Mouse (Mus musculus) right cerebral cortex, postnatal 4 days (tissue): ENCODE results near the gene Pik3ap1.

Experiments used
- DNase-seq: peaks from one replicate; pipeline ENCODE4 v3.0.0-alpha.2; 2022

Pik3ap1 gene

DNA sequence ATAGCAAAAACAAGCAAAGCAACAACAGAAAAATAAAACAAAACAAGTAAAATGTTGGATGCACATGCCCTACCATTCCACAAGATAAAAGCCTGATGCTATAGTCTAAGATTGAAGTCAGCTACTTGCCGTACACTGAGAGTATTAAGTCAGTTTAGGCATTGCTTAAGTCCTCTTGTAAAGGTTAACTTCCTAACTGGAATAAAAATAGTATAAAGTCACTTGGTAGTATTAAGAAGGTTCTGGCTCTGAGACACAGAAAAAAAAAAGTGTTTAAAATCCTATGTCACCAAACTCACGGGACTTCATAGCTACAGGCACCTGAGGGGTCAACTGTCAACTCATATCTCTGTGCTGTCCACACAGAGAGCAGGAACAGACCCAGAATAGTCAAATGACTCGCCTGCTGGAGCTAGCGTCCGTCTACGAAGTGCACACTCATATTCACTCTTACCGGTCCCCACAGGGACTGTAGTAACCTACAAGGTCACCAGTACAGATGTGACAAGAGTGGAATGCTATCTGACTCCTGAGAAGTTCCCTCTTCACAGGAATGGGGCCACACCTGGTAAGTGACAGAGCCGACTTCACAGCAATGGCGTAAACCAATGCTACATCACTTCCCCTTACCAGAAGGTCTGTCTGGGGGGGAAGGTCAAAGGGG is 17.9 kb downstream of the Pik3ap1 start:
- no peak for DNase-seq

DNA sequence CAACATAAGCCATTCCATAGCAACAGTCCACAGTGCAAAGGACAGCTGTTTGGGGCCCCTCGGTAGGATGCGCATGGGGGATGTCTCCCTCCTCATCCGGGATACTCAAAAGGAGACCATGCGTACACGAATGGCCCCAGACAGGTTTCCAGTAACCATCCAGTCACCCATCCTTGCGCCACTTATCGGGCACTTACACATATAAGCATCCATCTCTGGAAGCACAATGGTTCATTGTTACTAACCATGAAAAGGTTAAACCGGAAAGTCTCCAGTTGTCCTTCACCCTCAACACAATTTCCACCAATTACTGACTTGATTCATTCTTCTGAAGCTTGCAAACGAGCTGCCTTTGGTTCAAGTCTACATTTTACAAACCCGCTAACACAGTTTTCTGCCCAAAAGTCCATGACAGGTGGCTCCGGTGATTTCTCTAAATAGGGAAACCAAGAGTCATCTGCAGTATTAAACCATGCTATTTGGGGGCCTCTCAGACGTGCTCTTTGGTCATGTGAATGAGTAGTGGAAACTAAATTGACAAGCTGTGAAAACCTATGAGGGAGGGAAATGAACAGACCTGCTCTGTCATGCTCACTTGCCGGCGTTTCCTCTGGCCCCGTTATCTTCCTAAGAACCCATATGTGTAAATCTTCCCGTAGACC is 18.6 kb downstream of the Pik3ap1 start:
- no peak for DNase-seq

DNA sequence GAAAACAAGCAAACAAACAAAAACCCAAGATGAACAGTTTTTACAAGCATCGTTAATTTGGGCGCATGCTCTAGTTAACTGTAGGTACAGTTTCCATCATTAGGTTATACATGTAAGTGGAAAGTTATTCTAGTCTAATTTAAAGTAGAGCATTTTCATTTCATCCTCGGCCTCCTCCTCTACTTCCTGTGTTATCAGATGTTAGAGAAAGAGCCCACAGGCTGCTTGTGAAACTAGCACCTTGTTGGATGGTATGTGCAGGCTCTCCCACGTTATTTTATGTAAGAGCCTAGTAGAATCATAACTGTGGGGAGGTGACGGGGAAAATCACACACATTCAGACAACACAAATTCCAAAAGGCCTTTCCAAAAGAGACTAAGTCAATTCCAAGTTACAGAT is 19.3 kb downstream of the Pik3ap1 start:
- no peak for DNase-seq

DNA sequence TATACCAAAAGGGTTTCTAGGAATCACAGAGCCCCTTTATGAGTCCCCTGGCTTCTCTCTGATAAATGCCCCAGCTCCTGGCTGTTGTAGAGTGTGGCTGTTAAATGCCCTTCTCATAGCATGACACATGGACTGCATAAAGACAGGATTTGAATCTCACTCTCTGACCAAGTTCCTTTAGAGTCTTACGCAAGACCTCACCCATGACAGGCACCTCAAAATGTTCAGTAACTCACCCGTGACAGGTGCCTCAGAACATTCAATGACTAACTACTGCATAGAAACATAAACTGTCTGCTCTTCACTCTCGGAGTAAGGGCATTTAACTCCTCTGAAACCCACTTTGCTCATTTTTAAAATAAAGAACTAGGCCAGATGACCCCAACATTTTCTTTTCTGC is 20.4 kb downstream of the Pik3ap1 start:
- DNase-seq, result no peak

DNA sequence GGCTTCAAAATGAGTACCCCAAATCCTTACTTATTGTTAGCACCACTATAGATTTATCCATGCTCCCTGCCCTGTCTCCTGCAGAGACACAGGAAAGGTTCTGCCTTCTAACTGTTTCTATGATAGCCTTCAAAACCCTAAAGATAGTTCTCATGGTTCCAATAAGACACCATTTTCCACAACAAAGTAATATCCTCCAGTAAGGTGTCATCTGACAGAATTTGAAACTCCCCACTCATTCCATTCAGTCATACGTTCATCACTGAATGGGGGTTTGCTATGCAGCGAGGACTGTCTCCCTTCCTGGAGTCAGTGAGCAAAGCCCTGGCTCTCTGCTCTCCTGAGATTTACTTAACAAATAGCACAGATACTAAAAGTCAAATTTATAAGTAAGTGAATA is 21.9 kb downstream of the Pik3ap1 start:
- no peak for DNase-seq

DNA sequence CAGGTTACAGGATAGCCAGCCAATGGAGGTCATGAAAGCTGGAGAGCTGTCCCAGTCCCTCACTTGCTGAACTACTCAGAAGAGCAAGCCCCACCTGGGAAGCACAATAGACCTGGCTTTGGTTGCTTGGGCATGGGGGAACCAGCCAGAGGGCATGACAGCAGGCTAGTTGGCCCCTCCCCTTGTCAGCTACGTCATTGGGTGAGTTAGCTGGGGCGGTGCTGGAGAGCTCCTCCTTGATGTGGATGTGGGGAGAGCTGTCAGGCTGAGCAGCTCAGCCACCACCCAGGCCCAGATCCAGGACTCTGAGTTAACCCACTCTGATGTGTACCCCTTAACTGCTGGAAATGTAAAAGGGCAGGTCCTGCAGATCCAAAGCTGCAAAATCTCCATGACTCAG is 24.4 kb downstream of the Pik3ap1 start:
- DNase-seq, result no peak

DNA sequence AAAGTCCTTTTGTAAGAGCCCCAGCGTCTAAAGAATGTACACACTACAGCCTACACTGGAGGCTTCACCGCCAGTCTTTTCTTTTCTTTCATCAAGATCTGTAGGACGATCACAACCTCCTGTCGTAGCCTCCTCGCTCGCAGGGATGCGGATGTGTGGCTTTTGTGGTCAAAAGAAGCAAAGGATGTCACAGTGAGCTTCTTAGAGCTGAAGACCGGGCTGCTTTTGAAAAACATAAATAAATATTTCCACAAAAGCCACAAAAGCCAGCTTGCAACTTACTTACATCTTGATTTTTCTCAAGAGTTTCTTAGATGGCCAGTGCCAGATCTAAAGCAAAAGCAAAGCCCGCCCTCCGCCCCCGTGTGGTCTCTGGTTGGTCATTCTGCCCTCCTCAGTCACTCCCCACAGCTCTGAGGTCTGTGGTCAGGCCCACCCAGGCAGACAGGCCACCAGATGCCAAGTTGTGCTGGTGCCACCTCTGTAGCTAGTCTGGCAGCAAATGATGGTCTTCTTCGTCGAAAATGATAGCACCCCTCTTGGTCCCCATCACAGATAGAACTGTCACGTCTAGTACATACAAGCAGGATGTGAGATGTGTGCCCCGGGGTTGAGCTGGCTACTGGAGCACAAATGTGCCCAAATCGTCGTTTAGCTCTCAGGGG is 30.5 kb downstream of the Pik3ap1 start:
- no peak for DNase-seq

DNA sequence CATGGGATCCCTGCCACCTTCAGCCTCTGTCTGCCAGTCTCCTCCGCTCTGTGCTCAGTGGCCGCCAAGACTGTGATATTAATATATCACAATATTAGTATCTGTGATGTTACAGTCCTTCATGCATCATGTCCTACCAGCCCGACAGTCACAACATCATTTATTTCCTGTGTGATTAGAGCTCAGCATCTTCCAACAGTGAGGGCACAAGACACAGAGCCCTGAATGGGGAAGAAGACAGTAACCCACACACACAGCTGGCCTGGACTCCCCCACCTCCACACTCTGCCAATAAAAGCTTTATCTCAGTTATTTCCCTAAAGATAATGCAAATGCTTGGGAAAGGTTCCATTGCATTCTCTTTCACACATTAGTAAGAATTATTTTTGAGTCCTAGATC is 35.3 kb downstream of the Pik3ap1 start:
- DNase-seq, result no peak

DNA sequence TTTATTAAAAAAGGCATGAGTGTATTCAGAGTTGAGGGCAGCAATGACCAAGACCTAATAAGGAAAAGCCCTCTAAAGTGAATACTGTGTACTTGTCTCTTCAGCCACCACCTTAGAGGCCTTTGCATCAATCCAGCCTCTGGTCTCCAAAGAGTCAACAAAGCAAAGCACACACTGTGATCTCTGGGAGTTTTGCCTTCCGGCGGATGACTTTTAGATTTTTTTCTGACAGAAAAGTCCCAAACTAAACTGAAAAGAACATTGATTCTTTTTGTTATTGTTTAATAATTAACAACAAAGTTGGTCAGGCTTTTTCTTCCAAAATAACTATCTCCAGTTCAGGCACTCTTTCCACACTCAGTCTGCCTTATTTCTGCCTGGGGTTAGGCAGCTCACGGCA is 36.7 kb downstream of the Pik3ap1 start:
- DNase-seq, result no peak

DNA sequence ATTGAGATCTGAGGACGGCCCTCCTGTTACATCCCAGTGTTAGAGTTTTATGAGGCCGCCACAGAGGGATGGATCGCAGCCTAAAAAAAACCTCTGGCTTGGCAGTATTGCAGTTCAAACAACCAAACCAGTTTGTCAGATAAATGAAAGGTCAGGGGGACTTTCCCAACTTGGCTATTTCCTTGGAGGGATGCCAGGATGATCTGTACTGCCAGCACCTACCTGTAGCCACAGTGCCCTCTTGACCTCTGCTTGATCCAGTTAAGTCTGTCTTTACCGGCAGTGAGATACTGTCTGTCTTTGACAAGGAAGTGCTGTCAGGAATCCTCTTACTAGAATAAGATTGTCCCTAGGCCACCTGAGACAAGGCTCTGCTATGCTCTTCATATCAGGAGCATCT is 37.6 kb downstream of the Pik3ap1 start:
- no peak for DNase-seq

DNA sequence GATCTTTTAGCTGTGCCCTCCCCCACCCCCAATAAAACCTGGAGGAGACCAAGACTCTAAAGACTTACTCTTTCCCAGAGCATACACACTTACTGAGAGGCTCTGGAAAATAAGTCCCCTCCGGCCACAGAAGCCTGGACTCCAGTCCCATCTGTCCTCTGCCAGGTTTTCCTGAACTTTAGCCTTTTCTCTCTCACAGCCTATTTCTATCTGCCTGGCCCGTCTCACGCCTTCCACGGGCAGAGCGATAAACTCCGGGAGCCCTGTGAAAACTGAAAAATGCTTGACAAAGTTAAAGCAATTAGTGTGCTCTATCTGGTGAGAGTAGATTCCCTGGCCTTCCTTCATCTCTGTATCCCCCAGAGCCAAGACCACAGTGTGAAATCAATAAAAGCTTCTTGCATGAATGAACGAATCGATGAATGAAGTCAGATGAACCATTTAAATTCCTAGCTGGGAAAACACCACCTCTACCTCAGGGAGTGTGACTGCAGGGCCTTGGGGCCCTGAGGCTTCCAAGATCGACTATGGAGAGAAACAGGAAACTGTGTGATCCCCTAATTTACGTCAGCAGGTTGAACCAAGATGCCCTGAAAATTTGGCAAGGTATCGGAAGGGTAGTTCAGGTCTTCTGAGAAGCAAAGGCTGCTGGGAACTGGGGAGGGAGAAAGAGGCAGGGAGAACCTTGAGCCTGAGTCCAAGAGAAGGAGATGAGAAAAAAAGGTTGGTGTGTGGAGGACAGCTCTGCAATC is 38.6 kb downstream of the Pik3ap1 start:
- no peak for DNase-seq

DNA sequence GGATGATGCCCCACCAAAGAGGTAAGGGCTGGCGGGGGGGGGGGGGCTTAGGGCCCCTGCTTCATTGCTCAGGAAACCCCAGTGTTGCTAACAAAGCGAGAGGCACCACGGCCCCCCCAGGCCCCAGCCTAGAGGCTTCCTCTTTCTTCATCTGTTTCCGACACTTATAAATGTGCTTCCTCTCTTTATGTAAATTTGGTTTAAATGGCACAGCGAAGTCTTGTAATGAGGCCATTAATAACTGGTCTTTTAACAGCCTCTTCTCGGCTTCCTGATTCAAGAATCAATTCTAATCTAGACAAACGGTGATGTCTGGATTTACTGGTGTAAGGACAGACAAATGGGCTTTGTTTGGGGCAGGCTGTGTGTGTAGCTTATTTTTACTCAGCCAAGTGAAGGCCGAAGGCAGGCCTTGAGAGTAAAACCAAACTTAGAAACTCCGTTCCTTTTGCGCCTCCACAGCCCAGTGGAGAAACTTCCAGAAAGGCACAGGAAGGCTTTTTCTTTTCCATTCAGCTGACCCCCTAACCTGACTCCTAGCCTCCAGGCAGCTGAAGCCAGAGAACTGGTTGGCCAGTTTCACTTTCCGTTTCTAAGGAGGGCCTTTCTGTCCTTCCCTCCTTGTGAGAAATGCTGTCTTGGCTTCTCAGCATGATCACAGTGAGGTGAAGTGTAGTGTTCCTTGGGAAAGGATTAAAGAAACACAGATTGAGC is 39.7 kb downstream of the Pik3ap1 start:
- no peak for DNase-seq

DNA sequence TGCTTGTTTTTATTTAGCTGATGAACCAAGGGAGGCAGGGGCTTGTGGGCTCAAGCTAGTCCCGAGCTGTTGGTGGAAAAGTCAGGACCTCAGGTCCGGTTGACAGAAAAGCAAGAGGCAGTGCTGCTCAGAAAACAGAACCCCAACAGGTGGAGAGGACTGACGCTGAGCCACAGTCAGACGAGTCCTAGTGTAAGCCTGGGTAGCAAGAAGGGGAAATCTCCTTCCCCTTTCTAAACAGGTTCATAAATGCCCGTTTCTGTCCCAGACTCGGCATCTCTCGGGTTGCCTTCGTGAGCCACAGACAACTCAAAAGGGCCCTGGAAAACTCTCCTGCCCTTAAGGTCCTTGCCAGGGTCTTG is 40.3 kb downstream of the Pik3ap1 start:
- DNase-seq, result no peak

DNA sequence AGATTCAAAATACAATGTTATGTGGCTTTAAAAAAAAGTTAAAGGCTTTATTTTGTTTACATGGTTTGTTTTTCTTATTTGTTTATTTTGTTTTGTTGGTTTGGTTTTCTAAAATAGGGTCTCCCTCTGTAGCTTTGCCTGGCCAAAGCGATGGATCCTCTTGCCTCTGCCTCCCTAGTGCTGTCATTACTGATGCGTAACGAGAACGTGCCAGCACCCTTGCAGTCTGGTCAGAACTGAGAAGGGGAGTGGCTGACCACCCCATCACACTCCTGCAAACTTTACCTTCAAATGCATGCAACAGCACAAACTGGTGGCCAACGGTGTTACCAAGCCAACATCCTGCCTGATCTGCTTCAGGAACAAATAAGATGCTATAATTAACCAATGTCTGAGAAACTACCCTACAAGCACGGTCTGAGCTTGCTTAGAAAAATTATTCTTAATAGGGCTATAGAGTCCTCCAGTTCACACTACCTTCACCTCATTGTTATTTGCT is 42.3 kb downstream of the Pik3ap1 start:
- no peak for DNase-seq

DNA sequence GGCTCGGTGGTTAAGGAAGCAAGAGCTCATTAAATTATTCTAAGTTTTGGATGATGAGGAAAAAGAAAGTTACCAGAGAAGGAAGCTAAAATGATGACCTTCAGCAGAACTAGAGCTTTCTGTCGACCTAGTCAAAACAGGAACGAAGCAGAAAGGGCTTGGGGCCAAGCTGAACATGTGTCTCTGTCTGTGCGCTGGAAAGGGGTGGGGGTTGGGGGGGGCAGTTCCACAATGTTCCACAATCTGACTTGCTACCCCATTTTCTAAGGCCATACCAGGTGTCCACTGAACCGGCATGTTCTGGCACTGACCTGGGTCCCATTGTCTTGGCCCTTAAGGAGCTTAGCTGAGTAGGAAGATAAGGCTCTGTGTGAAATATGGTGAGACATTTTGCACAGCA is 43.2 kb downstream of the Pik3ap1 start:
- DNase-seq, result no peak

DNA sequence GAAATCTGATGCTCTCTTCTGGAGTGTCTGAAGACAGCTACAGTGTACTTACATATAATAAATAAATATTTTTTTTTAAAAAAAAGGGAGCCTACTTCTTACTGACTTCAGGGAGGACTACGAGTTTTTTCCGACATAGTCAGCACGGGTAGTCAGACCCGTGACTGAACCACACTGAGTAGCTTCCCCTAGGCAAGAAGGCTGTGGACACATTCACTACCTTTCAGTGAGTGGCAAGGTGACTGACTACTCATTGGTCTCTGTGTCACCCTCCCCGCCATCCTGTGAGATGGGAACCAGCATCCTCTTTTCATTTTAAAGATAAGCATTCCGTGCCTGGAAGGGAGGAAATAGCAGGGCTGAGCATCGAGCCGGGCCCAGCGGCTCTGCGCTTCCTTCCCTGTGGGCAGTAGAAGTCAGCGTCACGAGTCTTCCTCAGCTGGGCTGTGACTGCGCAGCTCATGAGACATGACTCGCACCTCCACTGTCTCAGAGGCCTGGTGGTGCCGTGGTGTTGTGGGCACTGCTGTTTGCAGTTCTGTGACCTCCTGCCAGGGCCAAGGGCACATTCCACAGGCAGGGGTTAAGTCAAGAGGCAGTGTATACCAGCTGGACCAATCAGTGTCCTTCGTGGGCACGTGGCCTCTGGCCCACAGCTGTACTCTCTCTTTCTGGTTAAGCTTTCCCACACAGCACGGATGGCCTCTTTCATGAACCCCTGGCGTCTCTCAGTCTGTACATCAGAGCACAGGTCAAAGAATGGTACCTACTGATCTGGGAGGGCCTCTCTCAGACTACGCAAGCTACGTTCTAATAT is 45.7 kb downstream of the Pik3ap1 start:
- no peak for DNase-seq

DNA sequence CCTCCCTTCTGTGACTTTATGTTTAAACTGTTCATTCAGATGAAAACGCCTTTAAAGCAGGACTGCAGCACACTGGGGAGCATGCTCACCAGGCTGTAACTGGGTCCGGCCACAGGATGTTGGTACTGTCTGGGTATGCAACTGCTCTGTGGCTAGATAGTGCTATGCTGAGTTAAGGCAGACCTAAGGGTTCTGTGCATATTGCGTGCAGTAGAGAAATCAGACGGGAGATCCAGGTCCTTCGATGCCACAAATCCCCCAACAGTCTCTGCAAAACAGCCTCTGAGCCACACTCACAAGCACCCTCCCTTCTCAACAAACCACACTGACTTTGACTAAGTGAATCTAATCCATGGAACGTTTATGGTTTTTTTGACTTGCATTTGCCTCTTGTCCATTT is 46.5 kb downstream of the Pik3ap1 start:
- DNase-seq, result no peak

DNA sequence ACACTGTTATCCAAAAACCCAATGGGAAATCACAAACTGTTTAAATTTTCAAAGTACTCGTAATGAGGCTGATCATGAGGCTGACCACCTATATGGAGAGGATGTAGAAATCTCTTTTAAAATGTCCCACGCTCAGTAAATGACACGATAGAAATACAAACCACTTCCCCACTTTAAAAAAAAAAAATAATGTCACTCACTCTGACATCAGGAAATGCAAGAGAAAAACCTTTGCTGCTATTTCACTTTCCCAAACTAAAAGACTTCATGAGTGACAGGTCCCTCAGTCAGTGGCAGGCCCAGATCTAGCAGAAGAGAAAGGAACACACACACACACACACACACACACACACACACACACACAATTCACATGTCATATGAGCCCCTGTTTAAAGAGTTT is 49.2 kb downstream of the Pik3ap1 start:
- DNase-seq, result no peak

DNA sequence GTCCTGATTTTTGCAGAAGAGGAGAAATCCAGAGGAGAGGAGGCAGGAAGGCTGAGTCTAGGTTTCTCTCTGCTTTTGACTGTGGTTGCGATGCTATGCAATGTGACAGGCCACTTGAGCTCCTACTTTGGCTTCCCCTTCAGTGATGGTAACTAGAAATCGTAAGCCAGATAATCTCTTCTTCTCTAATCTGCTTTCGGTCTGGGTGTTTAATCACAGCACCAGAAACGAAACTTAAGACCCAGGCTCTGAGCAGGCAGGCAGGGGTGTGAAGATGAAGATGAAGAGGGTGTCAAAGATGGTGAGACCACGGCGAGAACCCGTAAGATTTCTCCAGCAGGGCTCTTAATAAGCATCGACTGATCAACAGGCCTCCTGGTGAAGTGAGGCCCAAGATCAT is 51.9 kb downstream of the Pik3ap1 start:
- DNase-seq, result no peak

DNA sequence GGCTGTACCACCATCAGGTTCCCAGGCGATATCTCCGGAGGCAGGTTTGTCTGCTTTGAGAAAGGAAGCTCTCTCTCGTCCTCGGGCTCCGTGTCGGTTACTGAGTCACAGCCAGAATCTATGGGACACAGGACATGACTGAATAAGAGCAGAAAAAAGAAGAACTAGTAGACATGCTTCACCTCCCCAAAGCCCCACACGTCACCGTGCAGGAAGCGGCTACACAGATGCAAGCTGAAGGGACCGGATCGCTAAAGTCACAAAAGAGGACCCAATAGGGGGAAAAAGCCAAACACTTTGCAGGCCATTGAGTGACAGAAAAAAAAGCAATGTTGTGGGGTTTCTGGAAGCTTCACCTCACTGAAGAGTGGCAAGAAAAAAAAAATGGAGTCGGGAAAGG is 52.7 kb downstream of the Pik3ap1 start:
- DNase-seq, result no peak

DNA sequence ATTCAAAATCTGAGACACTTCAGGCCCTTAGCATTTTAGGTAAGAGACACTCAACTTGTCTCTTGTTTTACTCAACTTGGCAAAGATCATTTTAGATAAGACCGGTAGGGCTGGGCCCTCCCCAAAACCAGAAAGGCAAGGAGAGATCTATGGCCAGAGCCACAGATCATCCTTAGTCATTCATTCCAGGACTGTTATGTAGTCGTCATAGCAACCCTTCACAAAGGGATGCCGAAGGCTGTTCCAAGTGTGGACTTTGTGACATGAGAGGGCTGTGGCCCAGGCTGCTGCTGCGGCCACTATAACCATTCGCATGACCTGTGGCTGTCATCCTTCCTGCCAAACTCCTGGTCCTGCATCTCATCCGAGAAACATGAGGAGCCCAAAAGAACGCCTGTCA is 54.5 kb downstream of the Pik3ap1 start:
- no peak for DNase-seq

DNA sequence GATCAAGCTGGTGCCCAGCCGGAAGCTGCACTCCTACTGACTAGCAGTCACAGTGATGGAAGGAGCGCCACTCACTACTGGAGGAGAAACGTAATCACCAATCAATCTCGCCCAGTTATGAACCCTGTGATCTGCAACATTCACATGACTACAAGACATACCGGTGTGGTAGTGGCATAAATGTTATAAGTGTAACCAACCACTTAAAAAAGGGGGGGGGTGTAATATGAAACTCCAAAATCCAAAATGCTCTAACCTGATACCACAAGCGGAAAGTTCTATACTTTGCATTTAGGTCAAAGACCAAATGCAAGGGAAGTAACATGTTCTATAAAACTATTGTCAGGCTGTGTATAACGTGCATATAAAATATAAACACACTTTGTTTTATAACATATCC is 54.9 kb downstream of the Pik3ap1 start:
- no peak for DNase-seq
